ENCODE assay signal across 13 mouse cellular contexts in genomic region chr3:86837386-86837785, GRCm38 (mm10).
A peak's percentile ranks its signal among the peaks of the same experiment; 100 is the strongest.
DNase-seq lines count a peak whose midpoint lies in the region.
"Had no signal": no experiment of that assay in that cellular context is flagged by ENCODE, and none has a peak within 500 bp of the region (broad histone marks: within the 10 kb centered on the region; RNA-seq: fewer than 3 reads in every experiment).

No protein-coding gene starts in this region.

- DNase-seq in retina, postnatal 1 day = peak; percentile 50
- no peak for DNase-seq in retina, embryonic 14.5 days (ENCODE audit: low spot score)
- peak; percentile 38 for DNase-seq in CD4-positive, CD25-positive, alpha-beta regulatory T cell, adult 2 months (ENCODE audit: low read depth, low spot score)
- DNase-seq in NIH3T3 (ENCODE audit: low read depth) = peak; percentile 35
- peak; percentile 22 to 55 for DNase-seq in natural killer cell, adult 2 months (ENCODE audit: low spot score in 2 of 2)
- no peak for DNase-seq in left cerebral cortex, postnatal 10 days (ENCODE audit: extremely low spot score in 1 of 2, low spot score in 2 of 2)
- no peak for DNase-seq in kidney, adult 8-10 months
- DNase-seq: adrenal gland, adult 8-10 months; cerebellum, adult 18-20 months; gastrocnemius, postnatal 14 days; lung, adult 2 months; lung, postnatal 36 days; right cerebral cortex, adult 18-20 months had no signal

- intact Hi-C loops in left cerebral cortex, postnatal 10 days (cut with DNase I) = no loop called here

Comparison
In these comparisons a context has a peak if more than half of its experiments do, and no peak if none do; other contexts are left out.
1. DNase-seq: peak in retina, postnatal 1 day (single experiment), CD4-positive, CD25-positive, alpha-beta regulatory T cell, adult 2 months (single experiment), NIH3T3 (single experiment) and natural killer cell, adult 2 months (2 of 2); none in retina, embryonic 14.5 days (single experiment), left cerebral cortex, postnatal 10 days (0 of 2) and kidney, adult 8-10 months (0 of 2).